Mouse (Mus musculus) spleen, adult 12 weeks (tissue): ENCODE measurements around the gene Prtn3.

Experiments
- DNase-seq: peaks from one replicate; pipeline ENCODE4 v3.0.0; 2022; ENCODE audit warnings: low spot score

Prtn3 gene

GRCm38 (mm10) chr10:79910556-79910955 is 36.3 kb downstream of the Prtn3 start, which contains the start of gene Gm26602:
TSS of gene Gm26602 (plus strand) at chr10:79910856.
- DNase-seq: no peak

GRCm38 (mm10) chr10:79912412-79912811 is 38.1 kb downstream of the Prtn3 start:
- no peak for DNase-seq

- DNase-seq: peak; percentile 31
Measured at GRCm38 (mm10) chr10:79914131-79914947, 40.1 kb downstream of the Prtn3 start.

GRCm38 (mm10) chr10:79914948-79915596 is 40.8 kb downstream of the Prtn3 start:
- no peak for DNase-seq

- no peak for DNase-seq
Measured at GRCm38 (mm10) chr10:79916081-79916480, 41.8 kb downstream of the Prtn3 start.

- DNase-seq: peak; percentile 81
Measured at GRCm38 (mm10) chr10:79916808-79917531, 42.7 kb downstream of the Prtn3 start, which contains the start of gene Kiss1r. TSS of gene Kiss1r (plus strand) at chr10:79916971.

GRCm38 (mm10) chr10:79917532-79918100 is 43.3 kb downstream of the Prtn3 start:
- no peak for DNase-seq

GRCm38 (mm10) chr10:79918231-79919078 is 44.2 kb downstream of the Prtn3 start:
- DNase-seq: no peak

GRCm38 (mm10) chr10:79919251-79919849 is 45.1 kb downstream of the Prtn3 start:
- no peak for DNase-seq

GRCm38 (mm10) chr10:79920056-79920890 is 46.0 kb downstream of the Prtn3 start:
- DNase-seq: no peak

- DNase-seq: no peak
Measured at GRCm38 (mm10) chr10:79920958-79921535, 46.8 kb downstream of the Prtn3 start, which contains the start of gene R3hdm4. TSS of gene R3hdm4 (minus strand) at chr10:79921208.

GRCm38 (mm10) chr10:79921572-79921971 is 47.3 kb downstream of the Prtn3 start:
- DNase-seq: no peak

- DNase-seq: peak; percentile 90
Measured at GRCm38 (mm10) chr10:79924998-79925784, 50.9 kb downstream of the Prtn3 start.

GRCm38 (mm10) chr10:79925785-79926490 is 51.7 kb downstream of the Prtn3 start:
- peak; percentile 38 for DNase-seq

GRCm38 (mm10) chr10:79926491-79927323 is 52.4 kb downstream of the Prtn3 start, which contains the start of gene Arid3a:
TSS of gene Arid3a (plus strand) at chr10:79927043.
- DNase-seq: peak; percentile 80

- peak; percentile 47 for DNase-seq
Measured at GRCm38 (mm10) chr10:79927324-79928029, 53.2 kb downstream of the Prtn3 start.
